Mouse (Mus musculus) neural tube, embryonic 15.5 days (tissue): ENCODE measurements at regions not wholly inside any gene's neighbourhood (a gene's known extent, or its start where the extent isn't known, plus 50 kb on each side); places are given as distances from the start of the nearest gene placed in this dataset.
A peak's percentile ranks its signal among the peaks of the same experiment; 100 is the strongest.

ENCODE experiments used
- ATAC-seq: fragments of 200-750 bp; cut with Nextera tagmentation; 2 replicates; pipeline ENCODE4 v1.8.0; 2017; ENCODE audit warnings: mild to moderate bottlenecking, moderate TSS enrichment, moderate library complexity; ENCODE audit not compliant: low FRiP score
- H3K27ac ChIP-seq: fragments of 300-500 bp; sonication (generic); replicated peaks from 2 replicates; pipeline ENCODE4 v1.5.1; 2015; ENCODE audit warnings: mild to moderate bottlenecking, inconsistent platforms
- H3K27me3 ChIP-seq: fragments of 300-500 bp; sonication (generic); replicated peaks from 2 replicates; pipeline ENCODE4 v1.6.1; 2015; ENCODE audit warnings: inconsistent platforms
- H3K36me3 ChIP-seq: fragments of 300-500 bp; sonication (generic); 2 replicates; pipeline ENCODE4 v1.6.1; 2015; ENCODE audit warnings: inconsistent platforms
- H3K4me1 ChIP-seq: fragments of 300-500 bp; sonication (generic); 2 replicates; pipeline ENCODE4 v1.6.1; 2015; ENCODE audit warnings: inconsistent platforms
- H3K4me2 ChIP-seq: fragments of 300-500 bp; sonication (generic); 2 replicates; pipeline ENCODE4 v1.6.1; 2015; ENCODE audit warnings: inconsistent platforms, mild to moderate bottlenecking, moderate library complexity
- H3K4me3 ChIP-seq: fragments of 300-500 bp; sonication (generic); replicated peaks from 2 replicates; pipeline ENCODE4 v1.5.1; 2015; ENCODE audit warnings: mild to moderate bottlenecking, inconsistent platforms
- H3K9ac ChIP-seq: fragments of 300-500 bp; sonication (generic); replicated peaks from 2 replicates; pipeline ENCODE4 v1.6.1; 2015; ENCODE audit warnings: mild to moderate bottlenecking, inconsistent platforms
- H3K9me3 ChIP-seq: fragments of 300-500 bp; sonication (generic); replicated peaks from 2 replicates; pipeline ENCODE4 v1.6.1; 2016; ENCODE audit warnings: inconsistent platforms
- WGBS: fragments of 180-500 bp; shearing (Covaris S2); methylation state at CpG from one replicate; pipeline ENCODE4 v1.1.7; 2015; ENCODE audit warnings: mixed read lengths; 5-methylcytosine and 5-hydroxymethylcytosine counted together

- Histone ChIP-seq H3K4me1 (peaks cover 12% of the 10 kb centered on the region), H3K4me2 (no peak overlapping the region; the same call in 1 of the 2 replicates), H3K4me3 (no peak overlapping the region), H3K9me3 (no peaks in the 10 kb centered on the region), H3K36me3 (no peaks in the 10 kb centered on the region), H3K27ac (peak overlapping the region; percentile 54; the same call in 1 of the 2 replicates), H3K9ac (no peak overlapping the region), H3K27me3 (no peaks in the 10 kb centered on the region)
- WGBS = 50% methylated on average over 3 of the region's 3 CpGs
- peak; percentile 39; the same call in 1 of the 2 replicates for ATAC-seq
Observed at GRCm38 (mm10) chr5:39417845-39418154, 337.5 kb downstream of the Hs3st1 start.

GRCm38 (mm10) chr5:39417121-39417844, 338.0 kb downstream of the Hs3st1 start:
- Histone ChIP-seq H3K27me3 (no peaks in the 10 kb centered on the region), H3K27ac (peak overlapping the region; percentile 54), H3K36me3 (no peaks in the 10 kb centered on the region), H3K9ac (no peak overlapping the region), H3K4me2 (peak overlapping the region; percentile 6; the same call in 1 of the 2 replicates), H3K4me1 (peaks cover 12% of the 10 kb centered on the region), H3K9me3 (no peaks in the 10 kb centered on the region), H3K4me3 (no peak overlapping the region)
- ATAC-seq = peak; percentile 92
- WGBS = 30% methylated on average over 11 of the region's 11 CpGs

- Histone ChIP-seq H3K9ac (no peak overlapping the region), H3K27me3 (no peaks in the 10 kb centered on the region), H3K36me3 (no peaks in the 10 kb centered on the region), H3K9me3 (no peaks in the 10 kb centered on the region), H3K4me2 (no peak overlapping the region), H3K4me1 (peaks cover 12% of the 10 kb centered on the region), H3K27ac (peak overlapping the region; percentile 54), H3K4me3 (no peak overlapping the region)
- ATAC-seq = peak; percentile 60
- WGBS = 14% methylated on average over 2 of the region's 2 CpGs
Observed at GRCm38 (mm10) chr5:39416597-39417023, 338.7 kb downstream of the Hs3st1 start.

- Histone ChIP-seq H3K27ac (no peak overlapping the region), H3K4me2 (no peak overlapping the region), H3K27me3 (no peaks in the 10 kb centered on the region), H3K9me3 (no peaks in the 10 kb centered on the region), H3K4me1 (peaks cover 11% of the 10 kb centered on the region), H3K4me3 (no peak overlapping the region), H3K36me3 (no peaks in the 10 kb centered on the region), H3K9ac (no peak overlapping the region)
- no peak for ATAC-seq
- WGBS = 70% methylated on average over 5 of the region's 5 CpGs
Observed at GRCm38 (mm10) chr5:39412756-39413155, 342.5 kb downstream of the Hs3st1 start.

- H3K36me3 ChIP-seq = no peaks in the 10 kb centered on the region
- no peak overlapping the region for H3K4me2 ChIP-seq
- no peaks in the 10 kb centered on the region for H3K27me3 ChIP-seq
- no peak overlapping the region for H3K4me3 ChIP-seq
- no peak overlapping the region for H3K9ac ChIP-seq
- no peak for ATAC-seq
- no peak overlapping the region for H3K27ac ChIP-seq
- no peaks in the 10 kb centered on the region for H3K4me1 ChIP-seq
- H3K9me3 ChIP-seq = no peaks in the 10 kb centered on the region
Observed at GRCm38 (mm10) chr5:39390391-39390987, 364.8 kb downstream of the Hs3st1 start.

- Histone ChIP-seq H3K4me2 (no peak overlapping the region), H3K27me3 (no peaks in the 10 kb centered on the region), H3K27ac (no peak overlapping the region), H3K9me3 (no peaks in the 10 kb centered on the region), H3K4me3 (no peak overlapping the region), H3K9ac (no peak overlapping the region), H3K4me1 (no peaks in the 10 kb centered on the region), H3K36me3 (no peaks in the 10 kb centered on the region)
- WGBS = 90% methylated on average over 2 of the region's 2 CpGs
- ATAC-seq = no peak
Observed at GRCm38 (mm10) chr5:39384410-39384809, 370.9 kb downstream of the Hs3st1 start.

- Histone ChIP-seq H3K36me3 (no peaks in the 10 kb centered on the region), H3K4me3 (no peak overlapping the region), H3K27me3 (no peaks in the 10 kb centered on the region), H3K4me1 (no peaks in the 10 kb centered on the region), H3K27ac (no peak overlapping the region), H3K9ac (no peak overlapping the region), H3K9me3 (no peaks in the 10 kb centered on the region), H3K4me2 (no peak overlapping the region)
- no peak for ATAC-seq
- 87% methylated on average over 3 of the region's 3 CpGs for WGBS
Observed at GRCm38 (mm10) chr5:39374199-39374598, 381.1 kb downstream of the Hs3st1 start.

- no peak overlapping the region for H3K4me2 ChIP-seq
- no peak for ATAC-seq
- no peak overlapping the region for H3K4me3 ChIP-seq
- H3K27me3 ChIP-seq = no peaks in the 10 kb centered on the region
- no peaks in the 10 kb centered on the region for H3K9me3 ChIP-seq
- H3K27ac ChIP-seq = no peak overlapping the region
- WGBS = 89% methylated on average over 3 of the region's 3 CpGs
- no peak overlapping the region for H3K9ac ChIP-seq
- no peaks in the 10 kb centered on the region for H3K36me3 ChIP-seq
- H3K4me1 ChIP-seq = no peaks in the 10 kb centered on the region
Observed at GRCm38 (mm10) chr5:39348680-39349079, 406.6 kb downstream of the Hs3st1 start.

- Histone ChIP-seq H3K9ac (no peak overlapping the region), H3K36me3 (no peaks in the 10 kb centered on the region), H3K27me3 (no peaks in the 10 kb centered on the region), H3K9me3 (no peaks in the 10 kb centered on the region), H3K4me2 (no peak overlapping the region), H3K27ac (no peak overlapping the region), H3K4me1 (no peaks in the 10 kb centered on the region), H3K4me3 (no peak overlapping the region)
- WGBS = 79% methylated on average over 3 of the region's 3 CpGs
- no peak for ATAC-seq
Observed at GRCm38 (mm10) chr5:39347019-39347418, 408.3 kb downstream of the Hs3st1 start.

- ATAC-seq = no peak
- 74% methylated on average over 1 of the region's 1 CpGs for WGBS
- Histone ChIP-seq H3K9ac (no peak overlapping the region), H3K4me1 (no peaks in the 10 kb centered on the region), H3K4me2 (no peak overlapping the region), H3K4me3 (no peak overlapping the region), H3K36me3 (no peaks in the 10 kb centered on the region), H3K27me3 (no peaks in the 10 kb centered on the region), H3K9me3 (no peaks in the 10 kb centered on the region), H3K27ac (no peak overlapping the region)
Observed at GRCm38 (mm10) chr5:39337917-39338316, 417.4 kb downstream of the Hs3st1 start.

GRCm38 (mm10) chr5:39336484-39336985, 418.7 kb downstream of the Hs3st1 start:
- H3K4me2 ChIP-seq = no peak overlapping the region
- no peaks in the 10 kb centered on the region for H3K27me3 ChIP-seq
- ATAC-seq = no peak
- H3K4me1 ChIP-seq = no peaks in the 10 kb centered on the region
- no peak overlapping the region for H3K9ac ChIP-seq
- WGBS = 93% methylated on average over 2 of the region's 2 CpGs
- H3K9me3 ChIP-seq = no peaks in the 10 kb centered on the region
- H3K27ac ChIP-seq = no peak overlapping the region
- no peak overlapping the region for H3K4me3 ChIP-seq
- H3K36me3 ChIP-seq = no peaks in the 10 kb centered on the region

- H3K9ac ChIP-seq = no peak overlapping the region
- no peaks in the 10 kb centered on the region for H3K27me3 ChIP-seq
- no peak overlapping the region for H3K4me2 ChIP-seq
- no peak overlapping the region for H3K4me3 ChIP-seq
- H3K36me3 ChIP-seq = no peaks in the 10 kb centered on the region
- no peak for ATAC-seq
- no peaks in the 10 kb centered on the region for H3K4me1 ChIP-seq
- H3K27ac ChIP-seq = no peak overlapping the region
- 72% methylated on average over 2 of the region's 2 CpGs for WGBS
- no peaks in the 10 kb centered on the region for H3K9me3 ChIP-seq
Observed at GRCm38 (mm10) chr5:39335321-39335720, 420.0 kb downstream of the Hs3st1 start.
